Mouse (Mus musculus): ENCODE results near the gene Kirrel. TPM values are rescaled to one million over a fixed set of nuclear protein-coding genes. Genes with fewer than 3 reads are reported as not detected.
A peak's percentile ranks its signal among the peaks of the same experiment; 100 is the strongest.

Gene Kirrel
- total RNA-seq, 1 experiment from 2014 or later, result not detected

DNA sequence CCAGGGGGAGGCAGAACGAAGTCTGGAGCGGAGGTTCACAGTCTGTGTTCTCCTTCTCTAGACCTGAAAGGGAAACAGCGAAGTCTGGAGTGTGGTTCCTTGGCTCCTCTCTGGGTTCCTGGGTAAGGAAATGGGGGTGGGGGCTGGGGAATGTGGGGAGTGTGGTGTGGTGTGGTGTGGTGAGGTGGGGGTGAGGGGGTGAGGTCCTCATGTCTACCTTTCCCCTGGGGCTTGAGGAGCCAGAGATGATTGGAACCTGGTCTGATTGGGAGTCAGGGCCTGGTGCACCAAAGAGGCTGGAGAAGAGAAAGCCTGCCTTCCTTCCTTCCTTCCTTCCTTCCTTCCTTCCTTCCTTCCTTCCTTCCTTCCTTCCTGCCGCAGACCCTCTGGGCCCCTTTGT lies 140.5 kb downstream of the Kirrel start:
- no peak for ATAC-seq (ENCODE audit: extremely low read depth, insufficient number of reproducible peaks, low FRiP score, poor library complexity, severe bottlenecking)

DNA sequence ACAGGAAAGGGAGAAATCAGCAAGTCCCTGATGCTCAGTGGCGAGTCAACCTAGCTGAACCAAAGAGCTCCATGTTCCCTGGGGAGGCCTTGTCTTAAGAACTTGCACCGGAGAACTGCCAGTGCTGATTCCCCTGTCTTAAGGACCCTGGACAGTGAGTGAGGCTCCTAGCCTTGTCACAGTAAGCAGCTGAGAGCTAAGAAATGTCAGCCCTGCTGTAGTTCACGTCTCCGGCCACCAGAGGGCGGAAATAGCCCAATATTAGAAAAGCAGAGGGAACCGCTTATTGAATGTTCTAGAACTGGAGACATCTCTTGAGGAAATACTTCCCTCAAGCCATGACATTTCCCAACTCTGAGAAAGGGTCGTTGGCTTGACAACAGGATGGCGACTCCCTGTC lies 141.2 kb downstream of the Kirrel start:
- peak; percentile 65 for ATAC-seq (ENCODE audit: extremely low read depth, insufficient number of reproducible peaks, low FRiP score, poor library complexity, severe bottlenecking)

DNA sequence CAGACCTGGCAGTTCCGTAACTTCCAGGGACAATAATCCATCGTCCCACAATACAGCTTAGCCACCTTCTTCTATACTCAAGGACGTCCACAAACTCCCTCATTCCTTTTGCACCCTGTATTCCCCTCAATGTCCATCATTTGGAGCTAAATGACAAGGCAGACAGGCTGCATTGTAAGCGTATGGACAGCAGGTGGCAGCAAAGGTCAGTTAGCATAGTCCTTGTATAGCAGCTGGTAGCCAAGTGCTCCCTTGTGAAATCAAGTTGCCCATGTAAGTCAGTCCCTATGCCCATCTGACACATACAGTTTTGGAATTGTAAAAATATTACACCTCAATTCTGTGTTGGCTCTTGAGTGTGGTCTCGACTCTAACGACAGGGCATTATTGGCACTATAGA lies 143.7 kb downstream of the Kirrel start:
- ATAC-seq (ENCODE audit: extremely low read depth, insufficient number of reproducible peaks, low FRiP score, poor library complexity, severe bottlenecking), result peak; percentile 70; the same call in 1 of the 2 replicates

Other genes with a start within 250 kb of the Kirrel start
- 35.3 and 41.1 TPM in 2 replicates for gene Cd1d1, start 175.3 kb downstream of the Kirrel start, total RNA-seq (2017)
- 0.70 TPM in 1 of 2 replicates, not detected in the other for gene Fcrls, start 89.0 kb upstream of the Kirrel start, total RNA-seq (2017)
- not detected in 2 replicates for gene Cd5l, start 183.1 kb upstream of the Kirrel start, total RNA-seq (2017)
- gene Fcrl1, start 201.6 kb upstream of the Kirrel start, total RNA-seq (2017), result 148 and 155 TPM in 2 replicates